Mouse (Mus musculus) adrenal gland (tissue): ENCODE measurements around the gene Cxcl17.

Experiments used
- intact Hi-C: fragments of 180-260 bp; cut with DNase I; formaldehyde crosslinking; loops from one replicate; pipeline ENCODE4 v1.15.1; 2025

Cxcl17 gene

GRCm38 (mm10) chr7:25372441-25372840 lies 40.2 kb downstream of the Cxcl17 start:
- intact Hi-C loops = no loop called here

GRCm38 (mm10) chr7:25369058-25369749 lies 43.5 kb downstream of the Cxcl17 start, which contains the start of gene Cnfn:
TSS of gene Cnfn (minus strand) at chr7:25369724.
- intact Hi-C loops = loop anchor here (5.0 kb wide), 2 partner anchors 38 to 42 kb away; no protein-coding TSS in a partner anchor

GRCm38 (mm10) chr7:25368333-25368732 lies 44.4 kb downstream of the Cxcl17 start:
- intact Hi-C loops = loop anchor here (5.0 kb wide), 2 partner anchors 39 to 41 kb away; no protein-coding TSS in a partner anchor

- intact Hi-C loops = loop anchor here (5.0 kb wide), 2 partner anchors 40 kb away; no protein-coding TSS in a partner anchor
Measured at GRCm38 (mm10) chr7:25367632-25368293, 44.9 kb downstream of the Cxcl17 start.

GRCm38 (mm10) chr7:25365937-25366625 lies 46.6 kb downstream of the Cxcl17 start:
- intact Hi-C loops = loop anchor here (5.0 kb wide), 2 partner anchors 39 to 41 kb away; no protein-coding TSS in a partner anchor

GRCm38 (mm10) chr7:25363632-25364031 lies 49.1 kb downstream of the Cxcl17 start:
- intact Hi-C loops = no loop called here

GRCm38 (mm10) chr7:25363151-25363550 lies 49.5 kb downstream of the Cxcl17 start:
- intact Hi-C loops = no loop called here

GRCm38 (mm10) chr7:25358721-25359206 lies 53.9 kb downstream of the Cxcl17 start:
- intact Hi-C loops = no loop called here
